Mouse (Mus musculus): Measurements from ENCODE around the gene Wnt1.
"Not testable (repeated sequence)": the region's sequence is repeated elsewhere in the genome, so short reads cannot be mapped to it uniquely, and the experiment has no call there.

Wnt1 gene

GRCm38 (mm10) chr15:98806809-98807770, 17.4 kb downstream of the Wnt1 start:
- DNase-seq, result no peak

DNA sequence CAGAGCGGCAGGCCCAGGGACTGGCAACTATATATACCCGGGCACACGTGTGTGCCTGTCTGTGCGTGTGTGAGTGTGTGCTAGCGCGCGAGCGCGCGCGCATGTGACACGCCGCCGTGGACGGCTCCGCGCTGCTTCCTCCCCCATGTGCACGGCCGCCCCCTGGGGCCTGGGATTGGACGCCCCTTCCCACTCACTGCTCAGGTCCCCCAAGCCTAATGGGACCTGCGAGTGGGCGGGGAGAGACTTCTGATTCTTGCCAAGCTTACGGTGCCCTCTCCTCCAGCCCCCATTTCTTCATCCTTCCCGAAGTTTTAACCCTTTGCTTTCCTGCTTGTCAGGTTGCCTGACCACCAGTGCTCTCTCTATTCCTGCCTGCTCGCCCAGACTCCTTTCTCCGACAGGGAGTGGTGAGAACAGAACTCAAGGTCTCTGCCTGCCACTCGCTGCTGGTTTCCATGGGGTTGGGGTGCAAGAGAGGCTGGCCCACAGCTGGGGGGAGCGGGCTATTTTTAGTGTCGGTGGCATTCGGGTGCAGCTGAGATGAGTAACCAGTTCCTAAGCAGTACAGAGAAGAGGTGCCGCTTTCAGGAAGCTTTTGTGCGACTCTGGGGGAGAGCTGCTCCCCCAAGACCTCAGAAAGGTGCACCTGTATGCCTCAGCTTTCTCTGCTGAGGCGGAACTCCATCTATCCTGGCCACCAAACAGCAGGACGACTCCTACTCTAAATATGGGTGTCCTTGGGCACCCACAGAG, 18.4 kb downstream of the Wnt1 start:
- no peak for DNase-seq

GRCm38 (mm10) chr15:98808651-98809134, 19.0 kb downstream of the Wnt1 start:
- no peak for DNase-seq

- no peak for DNase-seq
These were observed 19.7 kb downstream of the Wnt1 start, which contains the start of gene Ddn for GRCm38 (mm10) chr15:98809390-98809789. Gene Ddn, minus strand, starts transcription at chr15:98809490.

- not testable (repeated sequence) for DNase-seq
These were observed 20.6 kb downstream of the Wnt1 start for GRCm38 (mm10) chr15:98810212-98810611.

GRCm38 (mm10) chr15:98812741-98813424, 23.2 kb downstream of the Wnt1 start:
- no peak for DNase-seq

GRCm38 (mm10) chr15:98818171-98818570, 28.5 kb downstream of the Wnt1 start:
- DNase-seq, result no peak

GRCm38 (mm10) chr15:98820937-98821336, 31.3 kb downstream of the Wnt1 start:
- no peak for DNase-seq

- no peak for DNase-seq
These were observed 31.7 kb downstream of the Wnt1 start for GRCm38 (mm10) chr15:98821403-98821802.

DNA sequence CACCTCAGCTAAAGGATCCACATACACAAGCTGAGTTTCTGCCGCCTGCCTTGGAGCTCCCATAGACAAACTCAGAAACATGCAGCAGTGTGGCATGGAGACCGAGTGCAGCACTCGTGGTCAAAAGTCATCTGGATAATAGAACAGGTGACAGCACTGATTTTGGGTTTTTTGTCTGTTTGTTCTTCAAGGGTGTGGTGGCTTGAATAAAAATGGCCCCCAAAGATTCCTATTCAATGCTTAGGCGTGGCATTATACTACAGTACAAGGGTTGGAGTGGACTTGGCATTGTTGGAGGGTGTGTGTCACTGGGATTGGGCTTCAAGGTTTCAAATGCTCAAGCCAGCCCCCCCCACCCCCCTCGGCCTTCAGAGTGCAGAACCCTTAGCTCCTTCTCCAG, 32.5 kb downstream of the Wnt1 start:
- no peak for DNase-seq

DNA sequence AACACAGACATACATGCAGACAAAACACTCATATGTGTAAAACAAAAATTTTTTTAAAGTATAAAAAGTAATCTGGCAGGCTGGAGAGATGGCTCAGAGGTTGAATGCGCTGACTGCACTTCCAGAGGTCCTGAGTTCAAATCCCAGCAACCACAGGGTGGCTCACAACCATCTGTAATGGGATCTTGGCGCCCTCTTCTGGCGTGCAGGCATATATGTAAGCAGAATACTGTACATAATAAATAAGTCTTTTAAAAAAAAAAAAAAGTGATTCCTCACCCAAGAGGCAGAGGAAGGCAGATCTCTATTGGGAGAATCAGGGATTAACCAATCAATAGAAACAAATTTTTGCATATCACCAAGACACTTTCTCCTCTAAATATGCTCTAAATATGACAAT, 33.8 kb downstream of the Wnt1 start:
- no peak for DNase-seq

DNA sequence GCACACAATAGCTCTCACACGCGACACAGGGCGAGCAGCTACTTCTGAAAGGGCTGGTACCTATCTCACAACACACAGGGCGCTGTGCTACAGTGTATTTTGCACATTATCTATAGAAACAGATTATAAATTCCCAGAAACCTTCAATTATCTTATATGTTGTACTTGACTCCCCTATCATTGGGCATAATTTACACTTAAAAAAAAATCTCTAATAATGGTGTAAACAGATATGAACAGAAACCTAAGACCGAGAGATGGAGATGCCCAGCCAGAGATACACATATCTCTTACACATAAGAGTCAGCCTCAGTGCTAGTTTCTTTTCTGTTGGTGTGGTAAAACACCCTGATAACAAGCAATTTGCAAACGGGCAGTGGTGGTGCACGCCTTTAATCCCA, 38.0 kb downstream of the Wnt1 start:
- DNase-seq, result no peak

GRCm38 (mm10) chr15:98830736-98831683, 41.4 kb downstream of the Wnt1 start, which contains the start of gene Prkag1:
Gene Prkag1, minus strand, starts transcription at chr15:98831521.
- DNase-seq, result peak; percentile 95 to 96

DNA sequence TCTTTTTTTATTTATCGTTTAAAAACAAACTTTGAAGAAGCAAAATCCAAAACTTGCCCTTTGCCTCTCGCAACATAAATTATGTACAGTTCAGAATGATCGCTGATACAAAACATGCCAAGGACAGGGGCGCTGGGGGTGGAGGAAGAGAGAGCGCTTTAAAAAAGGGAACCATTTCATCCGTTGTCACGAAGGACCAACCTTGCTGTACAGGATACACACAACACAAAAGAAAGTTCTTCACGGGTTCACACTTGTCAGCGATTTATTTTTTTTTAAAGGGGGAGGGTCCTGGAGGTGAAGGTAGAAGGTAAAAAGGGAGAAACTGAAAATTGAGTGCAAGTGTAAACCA, 42.0 kb downstream of the Wnt1 start:
- no peak for DNase-seq

- no peak for DNase-seq
These were observed 42.8 kb downstream of the Wnt1 start for GRCm38 (mm10) chr15:98832161-98833058.

- no peak for DNase-seq
These were observed 43.6 kb downstream of the Wnt1 start for GRCm38 (mm10) chr15:98833281-98833680.

GRCm38 (mm10) chr15:98834059-98834458, 44.4 kb downstream of the Wnt1 start:
- no peak for DNase-seq

GRCm38 (mm10) chr15:98835291-98835690, 45.6 kb downstream of the Wnt1 start:
- DNase-seq, result no peak

DNA sequence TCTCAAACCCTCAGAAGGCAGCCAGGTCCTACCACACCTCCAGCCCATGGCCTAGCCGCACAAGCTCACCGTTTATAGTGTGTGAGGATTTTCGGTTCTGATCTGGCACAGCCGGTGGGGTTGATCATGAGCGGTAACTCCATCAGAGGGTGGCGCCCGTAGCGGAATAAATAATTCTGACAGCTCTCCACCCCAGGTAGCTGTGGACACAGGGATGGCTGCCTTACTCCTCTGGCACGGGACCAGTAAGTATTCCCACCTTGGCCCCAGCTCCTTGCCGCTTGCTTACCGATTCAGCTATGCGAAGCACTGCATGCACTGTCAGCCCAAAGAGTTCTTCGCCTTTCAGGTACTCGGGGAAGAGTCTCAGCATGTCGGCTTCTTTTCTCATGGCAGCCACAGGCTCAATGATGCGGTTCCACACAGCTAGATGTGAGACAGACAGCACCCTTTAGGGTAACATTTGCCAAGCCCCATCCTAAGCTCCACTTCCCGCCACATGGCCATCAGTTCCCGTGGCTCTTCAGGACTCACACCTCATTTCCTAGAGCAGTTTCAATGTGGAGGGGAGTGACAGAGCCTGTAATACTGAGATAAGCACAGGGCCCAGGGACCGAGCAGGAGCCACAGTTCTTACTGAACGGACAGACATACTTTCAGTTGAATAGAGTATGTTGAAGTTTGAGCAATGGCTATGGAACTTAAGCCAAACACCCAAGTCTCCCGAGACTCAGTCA, 47.5 kb downstream of the Wnt1 start:
- DNase-seq, result no peak

DNA sequence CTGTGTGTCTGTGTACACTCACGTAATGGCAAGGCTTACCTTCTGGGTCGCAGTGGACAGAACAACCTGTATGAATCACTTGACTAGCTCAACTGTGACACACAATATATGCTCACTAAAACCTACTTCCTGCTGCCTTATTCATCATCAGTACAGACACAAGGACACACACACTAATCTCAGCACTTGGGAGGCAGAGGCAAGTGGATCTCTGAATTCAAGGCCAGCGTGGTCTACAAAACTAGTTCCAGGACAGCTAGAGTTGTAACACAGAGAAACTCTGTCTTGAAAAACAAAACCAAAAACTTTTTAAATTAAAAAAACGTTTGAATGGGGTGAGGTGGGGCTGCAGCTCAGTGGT, 48.1 kb downstream of the Wnt1 start:
- no peak for DNase-seq
